Mouse (Mus musculus): ENCODE data around the gene Fbxo48.

- TF ChIP-seq POLR2A (IDR thresholded peaks at IDR 0.05; ENCODE audit: control insufficient read depth, extremely low read depth, insufficient read depth, low read length, poor library complexity): no peak
- no peak for TF ChIP-seq CTCF (IDR thresholded peaks at IDR 0.05; ENCODE audit: borderline replicate concordance, control insufficient read depth, extremely low read depth, insufficient read depth, low read length, poor library complexity)
These were observed 41.7 kb downstream of the Fbxo48 start for GRCm38 (mm10) chr11:16992880-16993279.

Measured in thymus, adult 2 months (tissue).